ENCODE assay signal across 18 mouse cellular contexts in the genomic region with DNA sequence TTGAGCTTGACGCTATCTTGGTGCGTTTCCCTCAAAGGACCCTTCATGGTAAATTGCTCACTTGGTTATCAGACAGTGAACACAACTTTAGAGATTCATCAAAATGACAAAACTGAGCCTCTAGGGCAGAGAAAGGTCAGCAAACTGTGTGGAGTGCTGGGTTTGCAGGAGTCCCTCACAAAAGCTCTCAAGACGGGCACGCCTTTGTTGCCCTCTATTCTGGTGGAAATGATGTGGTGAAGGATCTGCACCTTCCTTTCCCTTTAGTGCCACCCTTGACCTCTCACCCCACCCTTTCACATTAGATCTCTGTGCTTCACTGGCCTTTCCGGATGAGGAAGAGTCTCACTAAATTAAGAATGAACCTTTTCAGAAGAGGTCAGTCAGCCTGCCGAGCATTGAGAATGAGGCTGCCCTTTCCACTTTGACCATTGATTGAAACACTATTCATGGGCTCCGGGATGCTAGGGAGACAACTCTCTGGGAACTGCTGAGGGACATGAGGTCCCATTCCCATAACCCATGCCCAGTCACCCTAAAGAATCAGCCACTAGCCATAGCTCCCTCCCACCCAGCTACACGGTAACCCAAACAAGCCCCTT.
A peak's percentile ranks its signal among the peaks of the same experiment; 100 is the strongest.
DNase-seq lines count a peak whose midpoint lies in the region; ATAC-seq and TF ChIP-seq lines count a peak whose summit lies in the region.
"Had no signal": no experiment of that assay in that cellular context is flagged by ENCODE, and none has a peak within 500 bp of the region (broad histone marks: within the 10 kb centered on the region; RNA-seq: fewer than 3 reads in every experiment).

No protein-coding gene starts in this region.

- H3K36me3 ChIP-seq in intestine, embryonic 14.5 days (ENCODE audit: control insufficient read depth, insufficient read depth, low read length): no peaks in the 10 kb centered on the region
- H3K36me3 ChIP-seq in intestine, postnatal 0 days (ENCODE audit: control insufficient read depth, insufficient read depth): no peaks in the 10 kb centered on the region
- no peaks in the 10 kb centered on the region for H3K36me3 ChIP-seq in hindbrain, embryonic 13.5 days
- H3K36me3 ChIP-seq: embryonic facial prominence, embryonic 15.5 days; heart, embryonic 12.5 days; liver, embryonic 12.5 days had no signal

- intact Hi-C loops in left cerebral cortex, postnatal 25 days (cut with DNase I): no loop called here

- no peaks in the 10 kb centered on the region for H3K9me3 ChIP-seq in intestine, embryonic 14.5 days (ENCODE audit: control insufficient read depth, low read length)
- H3K9me3 ChIP-seq in intestine, postnatal 0 days (ENCODE audit: control insufficient read depth): no peaks in the 10 kb centered on the region
- H3K9me3 ChIP-seq in hindbrain, embryonic 13.5 days: 0 out of 2 replicates have a peak, but pooled peaks cover 4% of the 10 kb centered on the region
- H3K9me3 ChIP-seq: embryonic facial prominence, embryonic 15.5 days; heart, embryonic 12.5 days; liver, embryonic 12.5 days had no signal

- no peak overlapping the region for H3K9ac ChIP-seq in intestine, embryonic 14.5 days (ENCODE audit: low read length)
- H3K9ac ChIP-seq in intestine, postnatal 0 days (ENCODE audit: low read depth, low read length): no peak overlapping the region
- no peak overlapping the region for H3K9ac ChIP-seq in hindbrain, embryonic 13.5 days
- H3K9ac ChIP-seq: embryonic facial prominence, embryonic 15.5 days; heart, embryonic 12.5 days; liver, embryonic 12.5 days had no signal

- WGBS in intestine, embryonic 14.5 days: 61% methylated on average over 8 of the region's 8 CpGs
- 70% methylated on average over 8 of the region's 8 CpGs for WGBS in intestine, postnatal 0 days
- 7% methylated on average over 8 of the region's 8 CpGs for WGBS in hindbrain, embryonic 13.5 days
- WGBS in lung, adult 2 months: 63% methylated on average over 8 of the region's 8 CpGs

- no peak for TF ChIP-seq CTCF in intestine, postnatal 0 days (IDR thresholded peaks at IDR 0.05; ENCODE audit: low read depth)
- no peak for TF ChIP-seq CTCF in lung, adult 2 months (IDR thresholded peaks at IDR 0.05; ENCODE audit: insufficient read depth, low read length)

- no peaks in the 10 kb centered on the region for H3K27me3 ChIP-seq in intestine, embryonic 14.5 days (replicated peaks; ENCODE audit: control insufficient read depth, insufficient read depth, low read length)
- H3K27me3 ChIP-seq in intestine, postnatal 0 days (replicated peaks; ENCODE audit: control insufficient read depth, insufficient read depth, low read length): no peaks in the 10 kb centered on the region
- H3K27me3 ChIP-seq in hindbrain, embryonic 13.5 days: peaks cover 36% of the 10 kb centered on the region
- H3K27me3 ChIP-seq: embryonic facial prominence, embryonic 15.5 days; heart, embryonic 12.5 days; liver, embryonic 12.5 days had no signal

- peak; percentile 12 for DNase-seq in intestine, embryonic 14.5 days (ENCODE audit: low spot score)
- DNase-seq in ES-CJ7 (ENCODE audit: low read depth, low spot score) (peak; percentile 80), ZHBTc4 (ENCODE audit: low read depth, low spot score) (peak; percentile 80)
- no peak for DNase-seq in lung, adult 2 months
- DNase-seq in left cerebral cortex, postnatal 25 days (ENCODE audit: low spot score in 2 of 2): no peak
- no peak for DNase-seq in spleen, postnatal 4 days (ENCODE audit: low spot score in 2 of 2)
- DNase-seq: cerebellum, adult 8-10 months; gastrocnemius, postnatal 36 days; kidney, postnatal 25 days; left cerebral cortex, postnatal 4 days; right cerebral cortex, postnatal 25 days; thymus, postnatal 4 days had no signal

- no peak overlapping the region for H3K27ac ChIP-seq in intestine, embryonic 14.5 days (ENCODE audit: low read depth)
- no peak overlapping the region for H3K27ac ChIP-seq in intestine, postnatal 0 days (ENCODE audit: low read depth, low read length)
- no peak overlapping the region for H3K27ac ChIP-seq in hindbrain, embryonic 13.5 days
- H3K27ac ChIP-seq: embryonic facial prominence, embryonic 15.5 days; liver, embryonic 12.5 days had no signal

- TF ChIP-seq POLR2A in lung, adult 2 months (IDR thresholded peaks at IDR 0.05; ENCODE audit: borderline replicate concordance, extremely low read depth, low read depth, low read length): no peak

- no peak overlapping the region for H3K4me3 ChIP-seq in intestine, embryonic 14.5 days (ENCODE audit: low read depth, low read length)
- H3K4me3 ChIP-seq in intestine, postnatal 0 days (ENCODE audit: low read depth, low read length): no peak overlapping the region
- H3K4me3 ChIP-seq in hindbrain, embryonic 13.5 days: no peak overlapping the region
- H3K4me3 ChIP-seq in lung, adult 2 months (replicated peaks; ENCODE audit: extremely low read depth, low read depth, low read length): no peak overlapping the region
- H3K4me3 ChIP-seq: embryonic facial prominence, embryonic 15.5 days; heart, embryonic 12.5 days; liver, embryonic 12.5 days had no signal

- no peak overlapping the region for H3K4me2 ChIP-seq in intestine, embryonic 14.5 days (ENCODE audit: low read length)
- no peak overlapping the region for H3K4me2 ChIP-seq in intestine, postnatal 0 days (replicated peaks; ENCODE audit: low read depth)
- H3K4me2 ChIP-seq in hindbrain, embryonic 13.5 days: no peak overlapping the region
- H3K4me2 ChIP-seq: embryonic facial prominence, embryonic 15.5 days; heart, embryonic 12.5 days; liver, embryonic 12.5 days had no signal

- no peak for ATAC-seq in intestine, embryonic 14.5 days (replicated peaks; ENCODE audit: low FRiP score, low TSS enrichment, low read depth)
- ATAC-seq in intestine, postnatal 0 days: no peak
- peak; percentile 54; the same call in 1 of the 2 replicates for ATAC-seq in hindbrain, embryonic 13.5 days (ENCODE audit: low FRiP score)
- ATAC-seq: liver, embryonic 12.5 days; Patski had no signal

- no peaks in the 10 kb centered on the region for H3K4me1 ChIP-seq in intestine, embryonic 14.5 days (replicated peaks; ENCODE audit: control insufficient read depth, insufficient read depth, low read length)
- no peaks in the 10 kb centered on the region for H3K4me1 ChIP-seq in intestine, postnatal 0 days (replicated peaks; ENCODE audit: control insufficient read depth, insufficient read depth, low read length)
- H3K4me1 ChIP-seq in hindbrain, embryonic 13.5 days (replicated peaks): 0 out of 2 replicates have a peak, but pooled peaks cover 3% of the 10 kb centered on the region
- no peaks in the 10 kb centered on the region for H3K4me1 ChIP-seq in lung, adult 2 months (ENCODE audit: control insufficient read depth, insufficient read depth, low read length)
- H3K4me1 ChIP-seq: heart, embryonic 12.5 days; liver, embryonic 12.5 days had no signal

Comparison
In these comparisons a context has a peak if more than half of its experiments do, and no peak if none do; other contexts are left out.
1. DNase-seq: peak in intestine, embryonic 14.5 days (single experiment), ES-CJ7 (single experiment) and ZHBTc4 (single experiment); none in lung, adult 2 months (single experiment), left cerebral cortex, postnatal 25 days (0 of 2) and spleen, postnatal 4 days (0 of 2).